Mouse (Mus musculus): Measurements from ENCODE around the gene Pno1. TPM values are rescaled to one million over a fixed set of nuclear protein-coding genes. Genes with fewer than 3 reads are reported as not detected.
"Not testable (repeated sequence)": the region's sequence is repeated elsewhere in the genome, so short reads cannot be mapped to it uniquely, and the experiment has no call there.

Pno1 gene
- polyA plus RNA-seq (2015; fragmentation: Nextera tagmentation; extraction: Ambion mirVana), result 35.0 and 38.8 TPM in 2 replicates

GRCm38 (mm10) chr11:17211258-17212140 lies at the start of gene Pno1:
Pno1 (minus strand) TSS chr11:17211568.
- no peaks in the 10 kb centered on the region for H3K27me3 ChIP-seq (replicated peaks)
- H3K9ac ChIP-seq, result peak within 1 kb of the TSS; percentile 74
- peaks cover 13% of the 10 kb centered on the region; the same call in 1 of the 2 replicates for H3K36me3 ChIP-seq (replicated peaks)
- WGBS, result under 1% methylated on average over 65 of the region's 65 CpGs
- no peaks in the 10 kb centered on the region for H3K9me3 ChIP-seq
- peak within 1 kb of the TSS; percentile 81 for H3K27ac ChIP-seq
- H3K4me3 ChIP-seq, result peak within 1 kb of the TSS; percentile 81
- ATAC-seq (replicated peaks), result peak; percentile 99
- H3K4me2 ChIP-seq, result peak within 1 kb of the TSS; percentile 66
- peaks cover 26% of the 10 kb centered on the region for H3K4me1 ChIP-seq

- H3K4me2 ChIP-seq, result peak overlapping the region; percentile 67
- H3K4me1 ChIP-seq, result peaks cover 15% of the 10 kb centered on the region
- H3K36me3 ChIP-seq (replicated peaks), result no peaks in the 10 kb centered on the region
- ATAC-seq (replicated peaks), result peak; percentile 51
- H3K4me3 ChIP-seq, result peak overlapping the region; percentile 60
- under 1% methylated on average over 17 of the region's 17 CpGs for WGBS
- peak overlapping the region; percentile 65 for H3K9ac ChIP-seq
- no peaks in the 10 kb centered on the region for H3K27me3 ChIP-seq (replicated peaks)
- H3K27ac ChIP-seq, result peak overlapping the region; percentile 85
- no peaks in the 10 kb centered on the region for H3K9me3 ChIP-seq
Measured at GRCm38 (mm10) chr11:17257861-17258260, 46.5 kb upstream of the Pno1 start.

- H3K4me2 ChIP-seq, result peak within 1 kb of the TSS; percentile 67
- peak within 1 kb of the TSS; percentile 85 for H3K27ac ChIP-seq
- H3K4me1 ChIP-seq, result peaks cover 15% of the 10 kb centered on the region
- no peaks in the 10 kb centered on the region for H3K9me3 ChIP-seq
- H3K36me3 ChIP-seq (replicated peaks), result no peaks in the 10 kb centered on the region
- H3K4me3 ChIP-seq, result peak within 1 kb of the TSS; percentile 60
- under 1% methylated on average over 33 of the region's 33 CpGs for WGBS
- H3K9ac ChIP-seq, result peak within 1 kb of the TSS; percentile 65
- H3K27me3 ChIP-seq (replicated peaks), result no peaks in the 10 kb centered on the region
- ATAC-seq (replicated peaks), result peak; percentile 97
Measured at GRCm38 (mm10) chr11:17257443-17257842, 46.1 kb upstream of the Pno1 start, which contains the start of gene C1d. C1d (plus strand) TSS chr11:17257579.

GRCm38 (mm10) chr11:17256813-17257365 lies 45.5 kb upstream of the Pno1 start:
- H3K4me2 ChIP-seq, result peak overlapping the region; percentile 67
- H3K27me3 ChIP-seq (replicated peaks), result no peaks in the 10 kb centered on the region
- H3K27ac ChIP-seq, result 0 out of 2 replicates have a peak overlapping the region, but pooled peaks have one; percentile 85
- WGBS, result 59% methylated on average over 8 of the region's 8 CpGs
- no peak overlapping the region for H3K9ac ChIP-seq
- H3K4me1 ChIP-seq, result peaks cover 15% of the 10 kb centered on the region
- ATAC-seq (replicated peaks), result peak; percentile 88
- peak overlapping the region; percentile 60 for H3K4me3 ChIP-seq
- no peaks in the 10 kb centered on the region for H3K36me3 ChIP-seq (replicated peaks)
- H3K9me3 ChIP-seq, result no peaks in the 10 kb centered on the region

GRCm38 (mm10) chr11:17248715-17249114 lies 37.3 kb upstream of the Pno1 start:
- Histone ChIP-seq H3K27me3 (replicated peaks) (no peaks in the 10 kb centered on the region), H3K9me3 (0 out of 2 replicates have a peak, but pooled peaks cover 3% of the 10 kb centered on the region), H3K4me3 (no peak overlapping the region), H3K4me2 (no peak overlapping the region), H3K27ac (no peak overlapping the region), H3K4me1 (no peaks in the 10 kb centered on the region), H3K36me3 (replicated peaks) (no peaks in the 10 kb centered on the region), H3K9ac (no peak overlapping the region)
- no peak for ATAC-seq (replicated peaks)

- not testable (repeated sequence) for ATAC-seq (replicated peaks); H3K9me3 ChIP-seq; H3K9ac ChIP-seq; H3K27me3 ChIP-seq (replicated peaks); H3K4me1 ChIP-seq; H3K36me3 ChIP-seq (replicated peaks); H3K4me3 ChIP-seq; H3K27ac ChIP-seq; H3K4me2 ChIP-seq
- WGBS, result 89% methylated on average over 5 of the region's 5 CpGs
Measured at GRCm38 (mm10) chr11:17238598-17238997, 27.2 kb upstream of the Pno1 start.

GRCm38 (mm10) chr11:17236449-17237037 lies 25.2 kb upstream of the Pno1 start:
- Histone ChIP-seq H3K27ac (no peak overlapping the region), H3K4me1 (no peaks in the 10 kb centered on the region), H3K9ac (no peak overlapping the region), H3K36me3 (replicated peaks) (0 out of 2 replicates have a peak, but pooled peaks cover 3% of the 10 kb centered on the region), H3K4me2 (no peak overlapping the region), H3K27me3 (replicated peaks) (no peaks in the 10 kb centered on the region), H3K9me3 (no peaks in the 10 kb centered on the region), H3K4me3 (no peak overlapping the region)
- ATAC-seq (replicated peaks), result no peak
- 91% methylated on average over 5 of the region's 5 CpGs for WGBS

- Histone ChIP-seq H3K4me3 (no peak overlapping the region), H3K36me3 (replicated peaks) (peaks cover 20% of the 10 kb centered on the region; the same call in 1 of the 2 replicates), H3K4me2 (no peak overlapping the region), H3K27ac (no peak overlapping the region), H3K27me3 (replicated peaks) (no peaks in the 10 kb centered on the region), H3K9ac (no peak overlapping the region), H3K9me3 (no peaks in the 10 kb centered on the region), H3K4me1 (no peaks in the 10 kb centered on the region)
- WGBS, result 89% methylated on average over 5 of the region's 5 CpGs
- ATAC-seq (replicated peaks), result no peak
Measured at GRCm38 (mm10) chr11:17232792-17233191, 21.4 kb upstream of the Pno1 start.

GRCm38 (mm10) chr11:17221126-17221525 lies 9.8 kb upstream of the Pno1 start:
- peaks cover 8% of the 10 kb centered on the region; the same call in 1 of the 2 replicates for H3K36me3 ChIP-seq (replicated peaks)
- no peak for ATAC-seq (replicated peaks)
- 96% methylated on average over 8 of the region's 8 CpGs for WGBS
- no peak overlapping the region for H3K4me2 ChIP-seq
- no peak overlapping the region for H3K9ac ChIP-seq
- H3K9me3 ChIP-seq, result no peaks in the 10 kb centered on the region
- H3K4me1 ChIP-seq, result no peaks in the 10 kb centered on the region
- no peak overlapping the region for H3K4me3 ChIP-seq
- no peak overlapping the region for H3K27ac ChIP-seq
- H3K27me3 ChIP-seq (replicated peaks), result no peaks in the 10 kb centered on the region

GRCm38 (mm10) chr11:17215475-17215874 lies 4.1 kb upstream of the Pno1 start:
- ATAC-seq (replicated peaks), result no peak

GRCm38 (mm10) chr11:17212903-17213509 lies 1.6 kb upstream of the Pno1 start:
- Histone ChIP-seq H3K4me1 (peaks cover 26% of the 10 kb centered on the region), H3K27me3 (replicated peaks) (no peaks in the 10 kb centered on the region), H3K36me3 (replicated peaks) (0 out of 2 replicates have a peak, but pooled peaks cover 4% of the 10 kb centered on the region), H3K27ac (no peak overlapping the region), H3K4me2 (peak overlapping the region; percentile 66; the same call in 1 of the 2 replicates), H3K4me3 (peak overlapping the region; percentile 81; the same call in 1 of the 2 replicates), H3K9ac (peak overlapping the region; percentile 74; the same call in 1 of the 2 replicates), H3K9me3 (no peaks in the 10 kb centered on the region)
- 79% methylated on average over 5 of the region's 5 CpGs for WGBS
- no peak for ATAC-seq (replicated peaks)

More at GRCm38 (mm10) chr11:17215475-17215874, 4.1 kb upstream of the Pno1 start:
- Histone ChIP-seq H3K27ac (no peak overlapping the region), H3K4me1 (peaks cover 19% of the 10 kb centered on the region), H3K27me3 (replicated peaks) (no peaks in the 10 kb centered on the region), H3K4me3 (no peak overlapping the region), H3K9me3 (no peaks in the 10 kb centered on the region), H3K36me3 (replicated peaks) (no peaks in the 10 kb centered on the region), H3K4me2 (no peak overlapping the region), H3K9ac (no peak overlapping the region)
- 92% methylated on average over 3 of the region's 3 CpGs for WGBS

- WGBS, result 3% methylated on average over 10 of the region's 10 CpGs
- Histone ChIP-seq H3K27ac (peak overlapping the region; percentile 81), H3K9me3 (no peaks in the 10 kb centered on the region), H3K9ac (peak overlapping the region; percentile 74), H3K4me2 (peak overlapping the region; percentile 66), H3K4me1 (peaks cover 26% of the 10 kb centered on the region), H3K36me3 (replicated peaks) (peaks cover 11% of the 10 kb centered on the region; the same call in 1 of the 2 replicates), H3K27me3 (replicated peaks) (no peaks in the 10 kb centered on the region), H3K4me3 (peak overlapping the region; percentile 81)
- no peak; the same call in 1 of the 2 replicates for ATAC-seq (replicated peaks)
Measured at GRCm38 (mm10) chr11:17212141-17212495, 750 bp upstream of the Pno1 start.
